Mouse (Mus musculus) bone marrow macrophage, adult 2 months (primary cell): ENCODE measurements at regions not wholly inside any gene's neighbourhood (a gene's known extent, or its start where the extent isn't known, plus 50 kb on each side); places are given as distances from the start of the nearest gene placed in this dataset.

Experiments
- CTCF ChIP-seq: IDR thresholded peaks from 2 replicates; pipeline ENCODE4 v1.5.1; 2012; ENCODE audit warnings: low read depth, mild to moderate bottlenecking, low read length, moderate library complexity
- POLR2A ChIP-seq: IDR thresholded peaks from 2 replicates; pipeline ENCODE4 v1.6.1; 2012; ENCODE audit warnings: mild to moderate bottlenecking, low read depth, low read length, borderline replicate concordance

DNA sequence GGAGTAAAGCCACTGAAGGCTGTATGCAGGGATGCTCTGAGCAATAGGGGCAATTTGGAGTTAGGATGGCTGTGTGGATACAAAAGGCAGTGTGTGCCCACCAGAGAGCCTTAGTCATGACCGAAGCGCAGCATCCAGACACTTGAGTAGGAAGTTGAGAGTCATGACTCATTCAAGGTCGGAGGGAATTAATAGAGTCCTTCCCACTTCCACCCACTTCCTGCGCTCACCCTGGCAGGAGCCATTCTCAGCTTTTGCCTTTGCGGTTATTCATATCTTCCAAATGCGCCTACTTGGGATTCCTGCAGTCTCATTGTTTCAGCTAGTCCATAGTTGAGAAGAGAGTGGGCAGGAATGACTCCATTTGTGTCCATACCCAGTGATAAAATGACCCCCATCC is 56.1 kb upstream of the Cxcl14 start:
- TF ChIP-seq CTCF = no peak
- no peak for TF ChIP-seq POLR2A
